Mouse (Mus musculus): Measurements from ENCODE around the gene Taf4. TPM values are rescaled to one million over a fixed set of nuclear protein-coding genes. Genes with fewer than 3 reads are reported as not detected.

The Taf4 gene
- polyA plus RNA-seq, 1 experiment, result 8.9 TPM

DNA sequence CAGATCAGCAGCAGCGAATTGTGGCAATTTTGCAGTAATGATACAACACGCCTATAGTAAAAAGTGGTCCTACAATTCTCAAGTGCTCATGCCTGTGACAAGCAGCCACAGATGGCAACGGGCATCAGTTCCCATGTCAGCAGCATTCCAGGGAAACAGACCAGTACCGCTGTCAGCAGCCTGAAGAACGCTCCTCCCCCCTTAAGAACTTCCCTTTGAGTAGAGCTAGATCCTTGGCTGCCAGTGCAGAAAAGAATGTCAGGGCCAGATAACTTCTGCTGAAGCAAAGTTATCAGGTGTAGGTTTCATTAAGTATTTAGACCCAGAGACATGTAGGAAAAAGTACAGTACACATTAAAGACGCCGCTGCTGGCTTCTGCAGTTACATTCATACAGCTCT is 8.4 kb upstream of the Taf4 start:
- Histone ChIP-seq H3K27ac (ENCODE audit: insufficient read depth, low read depth, low read length) (no peak overlapping the region), H3K36me3 (ENCODE audit: control insufficient read depth, insufficient read depth, low read length) (no peaks in the 10 kb centered on the region), H3K27me3 (replicated peaks; ENCODE audit: control insufficient read depth, insufficient read depth, low read length) (no peaks in the 10 kb centered on the region), H3K4me1 (ENCODE audit: control insufficient read depth, insufficient read depth, low read length) (no peaks in the 10 kb centered on the region), H3K4me3 (ENCODE audit: insufficient read depth, low read depth, low read length) (no peak overlapping the region)
- no peak for DNase-seq
- 42% methylated on average over 7 of the region's 7 CpGs for WGBS
- TF ChIP-seq POLR2A (IDR thresholded peaks at IDR 0.05; ENCODE audit: low read depth, low read length) (no peak), CTCF (conservative IDR thresholded peaks at IDR 0.05; ENCODE audit: insufficient read depth, insufficient read length, low read depth, low read length) (no peak)

GRCm38 (mm10) chr2:179982715-179983114 is 6.3 kb upstream of the Taf4 start:
- WGBS, result 83% methylated on average over 3 of the region's 3 CpGs
- Histone ChIP-seq H3K36me3 (ENCODE audit: control insufficient read depth, insufficient read depth, low read length) (no peaks in the 10 kb centered on the region), H3K4me1 (ENCODE audit: control insufficient read depth, insufficient read depth, low read length) (no peaks in the 10 kb centered on the region), H3K4me3 (ENCODE audit: insufficient read depth, low read depth, low read length) (no peak overlapping the region), H3K27me3 (replicated peaks; ENCODE audit: control insufficient read depth, insufficient read depth, low read length) (no peaks in the 10 kb centered on the region), H3K27ac (ENCODE audit: insufficient read depth, low read depth, low read length) (no peak overlapping the region)
- DNase-seq, result no peak
- no peak for TF ChIP-seq POLR2A (IDR thresholded peaks at IDR 0.05; ENCODE audit: low read depth, low read length)
- no peak for TF ChIP-seq CTCF (conservative IDR thresholded peaks at IDR 0.05; ENCODE audit: insufficient read depth, insufficient read length, low read depth, low read length)

GRCm38 (mm10) chr2:179980616-179981015 is 4.2 kb upstream of the Taf4 start:
- WGBS, result 49% methylated on average over 4 of the region's 4 CpGs
- H3K4me3 ChIP-seq (ENCODE audit: insufficient read depth, low read depth, low read length), result no peak overlapping the region
- TF ChIP-seq POLR2A (IDR thresholded peaks at IDR 0.05; ENCODE audit: low read depth, low read length), result no peak
- TF ChIP-seq CTCF (conservative IDR thresholded peaks at IDR 0.05; ENCODE audit: insufficient read depth, insufficient read length, low read depth, low read length), result no peak
- H3K27ac ChIP-seq (ENCODE audit: insufficient read depth, low read depth, low read length), result no peak overlapping the region
- DNase-seq, result no peak
- no peaks in the 10 kb centered on the region for H3K36me3 ChIP-seq (ENCODE audit: control insufficient read depth, insufficient read depth, low read length)
- no peaks in the 10 kb centered on the region for H3K27me3 ChIP-seq (replicated peaks; ENCODE audit: control insufficient read depth, insufficient read depth, low read length)
- 0 out of 2 replicates have a peak, but pooled peaks cover 3% of the 10 kb centered on the region for H3K4me1 ChIP-seq (ENCODE audit: control insufficient read depth, insufficient read depth, low read length)

DNA sequence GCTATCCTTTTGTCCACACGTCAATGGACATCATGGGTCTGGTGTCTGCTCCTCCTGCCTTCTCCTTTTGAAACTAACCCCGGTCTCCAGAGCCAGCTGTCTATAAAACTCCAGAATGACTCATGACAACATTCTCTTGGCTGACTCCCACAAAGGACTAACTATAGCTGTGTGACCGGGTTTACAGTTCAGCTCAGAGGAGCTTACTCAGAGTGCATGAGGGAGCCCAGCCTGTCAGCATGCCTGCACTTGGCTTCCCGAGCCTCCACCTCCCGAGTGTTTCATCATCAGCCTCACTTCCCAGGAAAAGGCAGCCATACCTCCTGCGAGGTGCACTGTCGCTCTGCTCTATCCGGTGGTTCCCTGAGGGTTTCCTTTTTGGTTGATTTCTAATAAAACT is 3.4 kb upstream of the Taf4 start:
- peaks cover 5% of the 10 kb centered on the region for H3K4me1 ChIP-seq (ENCODE audit: control insufficient read depth, insufficient read depth, low read length)
- H3K4me3 ChIP-seq (ENCODE audit: insufficient read depth, low read depth, low read length), result no peak overlapping the region
- no peaks in the 10 kb centered on the region for H3K27me3 ChIP-seq (replicated peaks; ENCODE audit: control insufficient read depth, insufficient read depth, low read length)
- no peaks in the 10 kb centered on the region for H3K36me3 ChIP-seq (ENCODE audit: control insufficient read depth, insufficient read depth, low read length)
- no peak for DNase-seq
- no peak for TF ChIP-seq CTCF (conservative IDR thresholded peaks at IDR 0.05; ENCODE audit: insufficient read depth, insufficient read length, low read depth, low read length)
- no peak for TF ChIP-seq POLR2A (IDR thresholded peaks at IDR 0.05; ENCODE audit: low read depth, low read length)
- 66% methylated on average over 8 of the region's 8 CpGs for WGBS
- H3K27ac ChIP-seq (ENCODE audit: insufficient read depth, low read depth, low read length), result no peak overlapping the region

DNA sequence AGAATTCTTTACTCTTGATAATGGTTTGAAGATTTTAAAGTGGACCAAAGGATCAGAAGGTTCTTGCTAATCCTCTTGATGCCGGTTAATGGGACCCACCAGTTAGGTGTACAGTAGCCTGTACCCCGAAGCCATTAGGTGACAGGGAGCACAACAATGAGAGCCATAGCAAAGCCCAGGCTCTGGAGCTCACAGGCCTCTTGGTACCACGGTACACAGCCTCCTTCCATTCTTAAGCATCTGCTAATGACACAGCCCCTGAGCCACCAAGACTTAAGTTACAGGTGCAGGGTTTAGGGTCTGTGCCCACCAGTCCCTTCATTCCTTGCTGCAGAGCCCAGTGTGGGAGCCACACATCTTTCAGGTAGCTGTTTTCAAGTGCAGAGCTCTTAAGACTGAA is 1.8 kb upstream of the Taf4 start:
- WGBS, result 93% methylated on average over 3 of the region's 3 CpGs
- no peak for DNase-seq
- Histone ChIP-seq H3K4me1 (ENCODE audit: control insufficient read depth, insufficient read depth, low read length) (peaks cover 15% of the 10 kb centered on the region), H3K27me3 (replicated peaks; ENCODE audit: control insufficient read depth, insufficient read depth, low read length) (no peaks in the 10 kb centered on the region), H3K27ac (ENCODE audit: insufficient read depth, low read depth, low read length) (no peak overlapping the region), H3K36me3 (ENCODE audit: control insufficient read depth, insufficient read depth, low read length) (no peaks in the 10 kb centered on the region), H3K4me3 (ENCODE audit: insufficient read depth, low read depth, low read length) (no peak overlapping the region)
- TF ChIP-seq POLR2A (IDR thresholded peaks at IDR 0.05; ENCODE audit: low read depth, low read length) (no peak), CTCF (conservative IDR thresholded peaks at IDR 0.05; ENCODE audit: insufficient read depth, insufficient read length, low read depth, low read length) (no peak)

- TF ChIP-seq CTCF (conservative IDR thresholded peaks at IDR 0.05; ENCODE audit: insufficient read depth, insufficient read length, low read depth, low read length) (no peak), POLR2A (IDR thresholded peaks at IDR 0.05; ENCODE audit: low read depth, low read length) (no peak)
- Histone ChIP-seq H3K27me3 (replicated peaks; ENCODE audit: control insufficient read depth, insufficient read depth, low read length) (no peaks in the 10 kb centered on the region), H3K27ac (ENCODE audit: insufficient read depth, low read depth, low read length) (peak overlapping the region; percentile 92), H3K4me1 (ENCODE audit: control insufficient read depth, insufficient read depth, low read length) (peaks cover 16% of the 10 kb centered on the region), H3K36me3 (ENCODE audit: control insufficient read depth, insufficient read depth, low read length) (no peaks in the 10 kb centered on the region), H3K4me3 (ENCODE audit: insufficient read depth, low read depth, low read length) (peak overlapping the region; percentile 62)
- WGBS, result 9% methylated on average over 10 of the region's 10 CpGs
- DNase-seq, result no peak
Measured at GRCm38 (mm10) chr2:179977344-179978025, 1.0 kb upstream of the Taf4 start.

GRCm38 (mm10) chr2:179976295-179976627 is 185 bp downstream of the Taf4 start:
- peak overlapping the region; percentile 90 for H3K27ac ChIP-seq (ENCODE audit: insufficient read depth, low read depth, low read length)

More at GRCm38 (mm10) chr2:179976295-179976627, 185 bp downstream of the Taf4 start:
- Histone ChIP-seq H3K4me3 (ENCODE audit: insufficient read depth, low read depth, low read length) (peak overlapping the region; percentile 99), H3K36me3 (ENCODE audit: control insufficient read depth, insufficient read depth, low read length) (no peaks in the 10 kb centered on the region), H3K4me1 (ENCODE audit: control insufficient read depth, insufficient read depth, low read length) (peaks cover 21% of the 10 kb centered on the region), H3K27me3 (replicated peaks; ENCODE audit: control insufficient read depth, insufficient read depth, low read length) (no peaks in the 10 kb centered on the region)
- 6% methylated on average over 54 of the region's 54 CpGs for WGBS
- no peak for DNase-seq
- TF ChIP-seq CTCF (conservative IDR thresholded peaks at IDR 0.05; ENCODE audit: insufficient read depth, insufficient read length, low read depth, low read length) (no peak), POLR2A (IDR thresholded peaks at IDR 0.05; ENCODE audit: low read depth, low read length) (no peak)

Measured in kidney, adult 2 months (tissue).